Comparison of ENCODE assay signal across 8 mouse cellular contexts in the genomic region with DNA sequence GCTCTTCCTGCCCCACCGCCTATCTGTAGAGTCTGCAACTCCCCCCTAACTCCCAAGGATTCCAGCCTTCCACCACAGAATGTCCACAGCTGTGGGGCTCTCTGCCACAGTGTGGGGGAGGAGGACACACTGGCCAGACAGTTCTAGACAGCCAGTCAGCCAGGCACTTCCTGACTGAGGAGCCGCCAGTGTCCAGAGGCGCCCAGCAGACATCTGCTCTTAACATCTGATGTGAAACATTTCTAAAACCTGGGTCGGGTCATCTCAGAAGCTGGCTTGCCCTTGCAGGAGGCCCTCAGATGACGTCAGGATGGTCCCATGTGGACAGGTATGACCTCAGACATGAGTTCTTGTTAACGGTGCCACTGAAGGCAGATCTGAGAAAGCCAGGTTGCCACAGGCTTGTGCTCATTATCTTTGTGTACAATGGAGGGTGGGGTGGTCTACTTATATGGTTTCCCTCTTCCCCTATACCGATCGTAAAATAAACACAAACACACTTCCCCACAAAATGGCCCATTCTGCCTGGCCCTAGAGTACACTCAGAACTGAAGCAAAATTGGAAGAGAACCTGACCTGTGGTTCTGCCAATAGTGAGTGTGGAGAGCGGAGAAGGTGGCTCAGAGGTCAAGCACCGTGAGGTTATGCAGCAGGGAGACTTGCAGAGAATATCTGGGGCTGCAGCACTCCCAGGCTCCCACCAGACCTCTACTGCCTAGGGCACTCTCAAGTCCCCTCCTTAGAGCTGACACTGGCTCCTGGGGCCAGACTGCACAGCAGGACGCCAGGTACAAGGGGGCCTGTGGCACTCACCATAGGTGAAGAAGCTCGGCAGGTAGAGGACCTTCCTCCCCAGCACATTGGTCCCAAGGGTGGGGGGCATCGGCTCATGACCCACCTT. TPM values are rescaled to one million over a fixed set of nuclear protein-coding genes. Genes with fewer than 3 reads are reported as not detected.
DNase-seq lines count a peak whose midpoint lies in the region; ATAC-seq and TF ChIP-seq lines count a peak whose summit lies in the region.

No protein-coding gene starts in this region.

- no peak for TF ChIP-seq CTCF in midbrain, postnatal 0 days (IDR thresholded peaks at IDR 0.05)

- H3K4me2 ChIP-seq in limb, embryonic 13.5 days (replicated peaks): peak overlapping the region; percentile 44
- no peak overlapping the region for H3K4me2 ChIP-seq in midbrain, postnatal 0 days (ENCODE audit: low read depth, low read length, poor library complexity, severe bottlenecking)

- H3K27ac ChIP-seq in forebrain, embryonic 10.5 days: peak overlapping the region; percentile 77; the same call in 1 of the 2 replicates
- H3K27ac ChIP-seq in limb, embryonic 13.5 days: peak overlapping the region; percentile 85
- H3K27ac ChIP-seq in midbrain, postnatal 0 days (ENCODE audit: low read depth, low read length): peak overlapping the region; percentile 68

- H3K9ac ChIP-seq in limb, embryonic 13.5 days: peak overlapping the region; percentile 32
- 0 out of 2 replicates have a peak overlapping the region, but pooled peaks have one; percentile 24 for H3K9ac ChIP-seq in midbrain, postnatal 0 days (replicated peaks; ENCODE audit: low read length, poor library complexity, severe bottlenecking)

- intact Hi-C loops in heart, postnatal 25 days (cut with DNase I): no loop called here

- no peaks in the 10 kb centered on the region for H3K27me3 ChIP-seq in forebrain, embryonic 10.5 days (ENCODE audit: poor library complexity, severe bottlenecking)
- no peaks in the 10 kb centered on the region for H3K27me3 ChIP-seq in limb, embryonic 13.5 days
- no peaks in the 10 kb centered on the region for H3K27me3 ChIP-seq in midbrain, postnatal 0 days (ENCODE audit: insufficient read depth, low read length)

- ATAC-seq in limb, embryonic 13.5 days (ENCODE audit: low FRiP score, low read depth): peak; percentile 74
- ATAC-seq in midbrain, postnatal 0 days (ENCODE audit: low FRiP score): no peak
- ATAC-seq in granulocyte monocyte progenitor cell, adult 5-6 weeks (replicated peaks; ENCODE audit: poor library complexity, severe bottlenecking): no peak

- no peak overlapping the region for H3K4me3 ChIP-seq in forebrain, embryonic 10.5 days
- H3K4me3 ChIP-seq in limb, embryonic 13.5 days: no peak overlapping the region
- H3K4me3 ChIP-seq in midbrain, postnatal 0 days (ENCODE audit: low read depth, low read length): no peak overlapping the region

- H3K9me3 ChIP-seq in forebrain, embryonic 10.5 days: no peaks in the 10 kb centered on the region
- H3K9me3 ChIP-seq in limb, embryonic 13.5 days: no peaks in the 10 kb centered on the region
- no peaks in the 10 kb centered on the region for H3K9me3 ChIP-seq in midbrain, postnatal 0 days (ENCODE audit: low read length)

- H3K36me3 ChIP-seq in forebrain, embryonic 10.5 days (replicated peaks): peaks cover 78% of the 10 kb centered on the region
- H3K36me3 ChIP-seq in limb, embryonic 13.5 days: peaks cover 60% of the 10 kb centered on the region
- peaks cover 34% of the 10 kb centered on the region for H3K36me3 ChIP-seq in midbrain, postnatal 0 days (ENCODE audit: insufficient read depth, low read length)

- DNase-seq in adrenal gland, postnatal 36 days: peak; percentile 37 to 41
- no peak for DNase-seq in adrenal gland, adult (ENCODE audit: inconsistent age in 2 of 2, low spot score in 1 of 2)
- DNase-seq in forebrain, embryonic 10.5 days (ENCODE audit: extremely low spot score, low spot score): no peak
- peak; percentile 70 for DNase-seq in heart, postnatal 25 days (ENCODE audit: low spot score)
- peak; percentile 41 for DNase-seq in midbrain, postnatal 0 days (ENCODE audit: low spot score)
- no peak for DNase-seq in T-cell, adult 2 months (ENCODE audit: low spot score)

- WGBS in forebrain, embryonic 10.5 days: 56% methylated on average over 13 of the region's 13 CpGs
- 42% methylated on average over 13 of the region's 13 CpGs for WGBS in limb, embryonic 13.5 days
- WGBS in midbrain, postnatal 0 days: 49% methylated on average over 13 of the region's 13 CpGs

- peaks cover 48% of the 10 kb centered on the region for H3K4me1 ChIP-seq in forebrain, embryonic 10.5 days
- H3K4me1 ChIP-seq in limb, embryonic 13.5 days: peaks cover 48% of the 10 kb centered on the region
- H3K4me1 ChIP-seq in midbrain, postnatal 0 days (ENCODE audit: insufficient read depth, low read length): peaks cover 7% of the 10 kb centered on the region

RNA-seq across cellular contexts. Expression of a gene that starts 5.5 kb away (rescaled TPM):
- total RNA-seq in adrenal gland, postnatal 36 days (2021): 100 to 1,000 TPM; 249 to 251 TPM
- polyA plus RNA-seq in forebrain, embryonic 10.5 days (2016; fragmentation: Nextera tagmentation; extraction: Ambion mirVana): 255 and 270 TPM in 2 replicates
- 100 to 1,000 TPM; 220 TPM for total RNA-seq in heart, postnatal 25 days (2021)
- polyA plus RNA-seq in limb, embryonic 13.5 days (2015; fragmentation: Nextera tagmentation; extraction: Ambion mirVana): 328 and 333 TPM in 2 replicates
- total RNA-seq in midbrain, postnatal 0 days (2014; rRNA removed): 605 and 625 TPM in 2 replicates
- 510 and 517 TPM in 2 replicates for polyA plus RNA-seq in midbrain, postnatal 0 days (2015; fragmentation: Nextera tagmentation; extraction: Ambion mirVana)
- 125 and 132 TPM in 2 replicates for total RNA-seq in granulocyte monocyte progenitor cell, adult 5-6 weeks (2014; fragmentation: Nextera tagmentation)
- total RNA-seq in granulocyte monocyte progenitor cell, adult 5-6 weeks (2017): 69.5 and 74.3 TPM in 2 replicates

RNA-seq across cellular contexts. Expression of a gene that starts 18.5 kb away (rescaled TPM):
- total RNA-seq in adrenal gland, postnatal 36 days (2021): 1 to 10 TPM; 2.6 to 3.6 TPM
- 5.4 and 6.3 TPM in 2 replicates for polyA plus RNA-seq in forebrain, embryonic 10.5 days (2016; fragmentation: Nextera tagmentation; extraction: Ambion mirVana)
- total RNA-seq in heart, postnatal 25 days (2021): 1 to 10 TPM; 1.8 to 2.7 TPM
- polyA plus RNA-seq in limb, embryonic 13.5 days (2015; fragmentation: Nextera tagmentation; extraction: Ambion mirVana): 4.3 and 6.7 TPM in 2 replicates
- 13.4 and 27.3 TPM in 2 replicates for total RNA-seq in midbrain, postnatal 0 days (2014; rRNA removed)
- 14.4 and 16.5 TPM in 2 replicates for polyA plus RNA-seq in midbrain, postnatal 0 days (2015; fragmentation: Nextera tagmentation; extraction: Ambion mirVana)
- 42.8 and 70.9 TPM in 2 replicates for total RNA-seq in granulocyte monocyte progenitor cell, adult 5-6 weeks (2014; fragmentation: Nextera tagmentation)
- total RNA-seq in granulocyte monocyte progenitor cell, adult 5-6 weeks (2017): 23.6 and 30.5 TPM in 2 replicates

RNA-seq across cellular contexts. Expression of a gene that starts 24.8 kb away (rescaled TPM):
- total RNA-seq in adrenal gland, postnatal 36 days (2021): 10 to 100 TPM; 29.3 to 50.8 TPM
- polyA plus RNA-seq in forebrain, embryonic 10.5 days (2016; fragmentation: Nextera tagmentation; extraction: Ambion mirVana): 0.71 and 0.73 TPM in 2 replicates
- 10 to 100 TPM; 32.6 to 45.8 TPM for total RNA-seq in heart, postnatal 25 days (2021)
- 0.45 and 0.46 TPM in 2 replicates for polyA plus RNA-seq in limb, embryonic 13.5 days (2015; fragmentation: Nextera tagmentation; extraction: Ambion mirVana)
- total RNA-seq in midbrain, postnatal 0 days (2014; rRNA removed): 4.3 and 4.6 TPM in 2 replicates
- 3.3 and 4.0 TPM in 2 replicates for polyA plus RNA-seq in midbrain, postnatal 0 days (2015; fragmentation: Nextera tagmentation; extraction: Ambion mirVana)
- 7.0 and 15.7 TPM in 2 replicates for total RNA-seq in granulocyte monocyte progenitor cell, adult 5-6 weeks (2014; fragmentation: Nextera tagmentation)
- total RNA-seq in granulocyte monocyte progenitor cell, adult 5-6 weeks (2017): 9.9 and 10.8 TPM in 2 replicates

Comparison
In these comparisons a context has a peak if more than half of its experiments do, and no peak if none do; other contexts are left out.
1. DNase-seq: peak in adrenal gland, postnatal 36 days (2 of 2), heart, postnatal 25 days (single experiment) and midbrain, postnatal 0 days (single experiment); none in adrenal gland, adult (0 of 2), forebrain, embryonic 10.5 days (single experiment) and T-cell, adult 2 months (single experiment).
2. Peak in every context shown above with its lines, with median percentiles within 50 percentile points of each other: H3K27ac ChIP-seq.